Mouse (Mus musculus): Measurements from ENCODE around the gene Baiap2.

DNA sequence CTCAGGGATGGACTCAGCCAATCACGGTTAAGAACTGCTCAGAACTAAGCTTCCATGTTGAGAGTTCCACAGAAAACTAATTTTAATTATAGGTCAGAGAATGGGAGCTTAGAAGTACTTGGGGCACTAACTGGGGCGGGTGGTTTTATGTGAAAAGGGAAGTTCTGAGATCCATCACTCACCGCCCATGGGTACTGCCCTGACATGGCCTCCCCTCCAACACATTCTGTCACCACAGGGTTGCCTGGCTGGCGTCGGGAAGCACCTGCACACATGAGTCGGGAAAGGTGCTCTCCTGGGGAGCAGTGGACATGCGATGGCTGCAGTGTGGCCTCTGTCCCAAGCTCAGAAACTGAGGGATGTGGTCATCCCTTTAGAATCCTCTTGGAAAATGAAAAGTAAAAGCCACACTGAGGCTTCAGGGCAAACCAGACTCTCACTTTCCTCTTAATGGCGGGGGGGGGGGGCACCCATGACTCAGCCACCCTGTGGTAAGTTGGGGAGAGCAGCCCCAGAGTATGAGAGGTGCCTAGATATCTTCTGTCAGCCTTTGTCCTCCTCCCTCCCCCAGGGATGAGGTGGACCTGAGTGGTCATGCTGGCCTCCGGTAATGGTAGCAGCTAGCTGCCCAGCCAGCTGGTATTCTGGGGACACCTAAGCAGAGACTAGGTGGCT lies 44.3 kb downstream of the Baiap2 start:
- no peak for TF ChIP-seq TAL1 (IDR thresholded peaks at IDR 0.05; ENCODE audit: low read length)
- TF ChIP-seq GATA1 (IDR thresholded peaks at IDR 0.05; ENCODE audit: low read length): no peak
